19 mouse cellular contexts compared by ENCODE assay signal in the genomic region with DNA sequence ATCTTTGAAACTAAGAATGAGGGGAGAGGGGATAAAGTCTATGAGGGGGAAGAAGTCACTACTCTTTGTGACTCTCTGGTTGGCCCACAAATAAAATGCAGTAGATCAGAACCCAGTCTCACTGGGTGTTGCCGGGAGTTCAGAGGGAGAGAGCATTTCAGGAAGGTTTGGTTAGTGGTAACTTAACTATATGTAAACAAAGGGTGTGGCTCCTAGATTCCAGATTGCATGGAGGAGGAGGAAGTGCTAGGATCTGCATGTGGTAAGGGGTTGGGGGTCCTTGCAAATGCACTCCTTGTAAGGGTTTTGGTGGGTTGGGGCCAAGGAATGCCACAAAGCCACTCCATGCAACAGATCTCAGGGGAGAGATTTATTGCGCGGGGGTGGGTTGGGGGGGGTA. TPM values are rescaled to one million over a fixed set of nuclear protein-coding genes. Genes with fewer than 3 reads are reported as not detected.
"Had no signal": no experiment of that assay in that cellular context is flagged by ENCODE, and none has a peak within 500 bp of the region (broad histone marks: within the 10 kb centered on the region; RNA-seq: fewer than 3 reads in every experiment).

No protein-coding gene starts in this region.

- H3K9ac ChIP-seq: kidney, embryonic 15.5 days; limb, embryonic 12.5 days; liver, embryonic 13.5 days; liver, postnatal 0 days; lung, embryonic 15.5 days; midbrain, embryonic 15.5 days had no signal

- H3K4me3 ChIP-seq: kidney, embryonic 15.5 days; limb, embryonic 12.5 days; liver, embryonic 13.5 days; lung, embryonic 15.5 days; megakaryocyte, embryonic 14.5 days; midbrain, embryonic 15.5 days had no signal

- H3K27me3 ChIP-seq: lung, embryonic 15.5 days had no signal

- H3K4me1 ChIP-seq: liver, embryonic 13.5 days; lung, embryonic 15.5 days; megakaryocyte, embryonic 14.5 days had no signal

- H3K4me2 ChIP-seq: liver, embryonic 13.5 days; lung, embryonic 15.5 days had no signal

- H3K9me3 ChIP-seq: kidney, embryonic 15.5 days; limb, embryonic 12.5 days; liver, embryonic 13.5 days; lung, embryonic 15.5 days; midbrain, embryonic 15.5 days had no signal

- ATAC-seq: intestine, embryonic 16.5 days; liver, postnatal 0 days had no signal

- DNase-seq: kidney, adult 2 months; kidney, postnatal 14 days; liver; liver, embryonic 13.5 days; liver, postnatal 0 days; lung, postnatal 14 days; right cerebral cortex, postnatal 14 days; thymus, postnatal 36 days had no signal

- H3K27ac ChIP-seq: kidney, embryonic 15.5 days; limb, embryonic 12.5 days; liver, embryonic 13.5 days; lung, embryonic 15.5 days; macrophage; midbrain, embryonic 15.5 days had no signal

- H3K36me3 ChIP-seq: kidney, embryonic 15.5 days; limb, embryonic 12.5 days; liver, embryonic 13.5 days; lung, embryonic 15.5 days; midbrain, embryonic 15.5 days had no signal

RNA-seq across cellular contexts. Expression of gene Gsx1, which starts 32.1 kb away (rescaled TPM):
- total RNA-seq: monocyte, adult 5-6 weeks had no signal
- polyA plus RNA-seq: intestine, embryonic 16.5 days; kidney, adult 2 months; kidney, embryonic 15.5 days; large intestine, adult 2 months; limb, embryonic 12.5 days; liver, embryonic 13.5 days; liver, postnatal 0 days; lung, embryonic 15.5 days; macrophage; stomach, embryonic 16.5 days; thymus, postnatal 0 days had no signal
